Mouse (Mus musculus) embryo, embryonic 11.5 days (tissue): ENCODE results near the gene Col5a1.

Experiments
- DNase-seq: peaks from one replicate; pipeline ENCODE4 v3.0.0-alpha.2; 2012; ENCODE audit warnings: low read depth, low spot score

The Col5a1 gene

GRCm38 (mm10) chr2:27885456-27886147, 623 bp upstream of the Col5a1 start:
- DNase-seq, result peak; percentile 55

GRCm38 (mm10) chr2:27886608-27887460, 609 bp downstream of the Col5a1 start:
- peak; percentile 37 for DNase-seq

- no peak for DNase-seq
These were observed 1.4 kb downstream of the Col5a1 start for GRCm38 (mm10) chr2:27887461-27888264.

GRCm38 (mm10) chr2:27888603-27889545, 2.6 kb downstream of the Col5a1 start:
- DNase-seq, result peak; percentile 32

GRCm38 (mm10) chr2:27891922-27892541, 5.8 kb downstream of the Col5a1 start:
- no peak for DNase-seq

- DNase-seq, result no peak
These were observed 6.8 kb downstream of the Col5a1 start for GRCm38 (mm10) chr2:27893015-27893414.

GRCm38 (mm10) chr2:27894986-27895385, 8.8 kb downstream of the Col5a1 start:
- no peak for DNase-seq

- DNase-seq, result no peak
These were observed 9.4 kb downstream of the Col5a1 start for GRCm38 (mm10) chr2:27895648-27896047.

GRCm38 (mm10) chr2:27897161-27897560, 10.9 kb downstream of the Col5a1 start:
- DNase-seq, result no peak

GRCm38 (mm10) chr2:27899894-27900293, 13.7 kb downstream of the Col5a1 start:
- DNase-seq, result peak; percentile 20

- DNase-seq, result no peak
These were observed 14.9 kb downstream of the Col5a1 start for GRCm38 (mm10) chr2:27901076-27901475.

- DNase-seq, result no peak
These were observed 15.5 kb downstream of the Col5a1 start for GRCm38 (mm10) chr2:27901525-27902245.

- DNase-seq, result no peak
These were observed 16.1 kb downstream of the Col5a1 start for GRCm38 (mm10) chr2:27902318-27902717.

- DNase-seq, result no peak
These were observed 19.2 kb downstream of the Col5a1 start for GRCm38 (mm10) chr2:27905411-27905810.

GRCm38 (mm10) chr2:27910501-27910900, 24.3 kb downstream of the Col5a1 start:
- no peak for DNase-seq

GRCm38 (mm10) chr2:27912546-27913275, 26.5 kb downstream of the Col5a1 start:
- DNase-seq, result no peak

GRCm38 (mm10) chr2:27915726-27916125, 29.5 kb downstream of the Col5a1 start:
- no peak for DNase-seq

GRCm38 (mm10) chr2:27916316-27916715, 30.1 kb downstream of the Col5a1 start:
- no peak for DNase-seq

- no peak for DNase-seq
These were observed 31.0 kb downstream of the Col5a1 start for GRCm38 (mm10) chr2:27917177-27917576.
